Mouse (Mus musculus) cerebellum, adult 2 months (tissue): ENCODE data around the gene Csrp3. TPM values are rescaled to one million over a fixed set of nuclear protein-coding genes. Genes with fewer than 3 reads are reported as not detected.
A peak's percentile ranks its signal among the peaks of the same experiment; 100 is the strongest.

Experiments
- DNase-seq, 2 experiments: peaks; one replicate each; pipeline ENCODE4 v3.0.0; 2021
- H3K27ac ChIP-seq: fragments of 200-500 bp; 2 replicates; pipeline ENCODE4 v1.5.1; 2012; ENCODE audit warnings: low read length, control low read depth, inconsistent platforms; ENCODE audit not compliant: insufficient read depth
- H3K27me3 ChIP-seq: fragments of 200-500 bp; 2 replicates; pipeline ENCODE4 v1.6.1; 2012; ENCODE audit warnings: inconsistent platforms, mild to moderate bottlenecking, low read length, moderate library complexity; ENCODE audit not compliant: control insufficient read depth, insufficient read depth
- H3K4me1 ChIP-seq: fragments of 200-500 bp; 2 replicates; pipeline ENCODE4 v1.6.1; 2011; ENCODE audit warnings: low read length; ENCODE audit not compliant: control insufficient read depth, insufficient read depth
- H3K4me3 ChIP-seq: fragments of 200-500 bp; replicated peaks from 2 replicates; pipeline ENCODE3; 2011; ENCODE audit warnings: mild to moderate bottlenecking, low read depth, low read length, control low read depth; ENCODE audit not compliant: insufficient read depth
- CTCF ChIP-seq: fragments of 200-500 bp; IDR thresholded peaks from 2 replicates; pipeline ENCODE4 v1.5.1; 2011; ENCODE audit warnings: low read depth, mild to moderate bottlenecking, control low read depth, low read length, moderate library complexity, borderline replicate concordance; ENCODE audit not compliant: insufficient read depth
- POLR2A ChIP-seq: fragments of 200-500 bp; IDR thresholded peaks from 2 replicates; pipeline ENCODE4 v1.6.1; 2011; ENCODE audit warnings: low read length, control low read depth, borderline replicate concordance; ENCODE audit not compliant: insufficient read depth
- WGBS: fragments of 180-500 bp; shearing (Covaris S2); methylation state at CpG from one replicate; pipeline ENCODE4 v1.1.7; 2018; 5-methylcytosine and 5-hydroxymethylcytosine counted together
- polyA plus RNA-seq: library from polyadenylated mRNA; depleted of rRNA; stranded (reverse); fragments of >200 nt; gene quantifications from 2 replicates; pipeline ENCODE4 v1.2.3, GENCODE M21; 2012; rRNA removed

Csrp3 gene
- polyA plus RNA-seq, 1 experiment: not detected

GRCm38 (mm10) chr7:48790117-48790516, 57.7 kb downstream of the Csrp3 start:
- H3K4me3 ChIP-seq: no peak overlapping the region
- TF ChIP-seq CTCF (no peak), POLR2A (no peak)
- H3K27me3 ChIP-seq: no peaks in the 10 kb centered on the region
- H3K4me1 ChIP-seq: peaks cover 5% of the 10 kb centered on the region
- no peak overlapping the region for H3K27ac ChIP-seq
- DNase-seq: no peak
- WGBS: 44% methylated on average over 4 of the region's 4 CpGs

GRCm38 (mm10) chr7:48788851-48789572, 58.8 kb downstream of the Csrp3 start, which contains the start of gene Zdhhc13:
Gene Zdhhc13 (plus strand): TSS chr7:48789003.
- peaks cover 14% of the 10 kb centered on the region for H3K4me1 ChIP-seq
- no peaks in the 10 kb centered on the region for H3K27me3 ChIP-seq
- H3K27ac ChIP-seq: peak within 1 kb of the TSS; percentile 74
- under 1% methylated on average over 57 of the region's 57 CpGs for WGBS
- peak within 1 kb of the TSS; percentile 76 for H3K4me3 ChIP-seq
- DNase-seq: peak; percentile 94 to 95
- TF ChIP-seq CTCF (no peak), POLR2A (peak; percentile 62)

DNA sequence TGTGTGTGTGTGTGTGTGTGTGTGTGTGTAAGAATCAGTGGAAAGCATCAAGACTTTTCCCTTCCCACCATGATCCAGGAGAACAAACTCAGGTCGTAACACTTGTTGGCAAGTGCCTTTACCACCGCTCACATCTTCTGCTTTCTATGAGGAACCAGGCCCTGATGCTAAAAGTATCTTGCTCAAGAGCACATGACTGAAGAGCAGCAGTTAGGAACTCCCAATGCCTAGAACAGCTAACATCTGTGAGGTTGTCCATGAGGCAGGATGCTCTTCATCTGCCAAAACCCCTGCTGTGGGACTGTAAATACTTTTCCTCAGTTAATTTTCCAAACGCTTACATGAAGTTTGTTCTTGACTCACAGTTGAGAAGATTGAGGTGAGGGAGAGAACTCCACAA, 59.5 kb downstream of the Csrp3 start:
- no peak for TF ChIP-seq CTCF
- no peak for TF ChIP-seq POLR2A
- Histone ChIP-seq H3K27me3 (no peaks in the 10 kb centered on the region), H3K27ac (no peak overlapping the region), H3K4me3 (peak overlapping the region; percentile 51), H3K4me1 (peaks cover 11% of the 10 kb centered on the region)
- no peak for DNase-seq
- WGBS: 55% methylated on average over 3 of the region's 3 CpGs

GRCm38 (mm10) chr7:48784773-48785523, 62.9 kb downstream of the Csrp3 start:
- WGBS: 48% methylated on average over 11 of the region's 11 CpGs
- peak; percentile 30 to 65 for DNase-seq
- Histone ChIP-seq H3K27me3 (no peaks in the 10 kb centered on the region), H3K4me1 (peaks cover 11% of the 10 kb centered on the region), H3K27ac (peak overlapping the region; percentile 68; the same call in 1 of the 2 replicates), H3K4me3 (no peak overlapping the region)
- TF ChIP-seq CTCF: no peak
- no peak for TF ChIP-seq POLR2A

GRCm38 (mm10) chr7:48782432-48782831, 65.4 kb downstream of the Csrp3 start:
- 93% methylated on average over 4 of the region's 4 CpGs for WGBS
- no peaks in the 10 kb centered on the region for H3K27me3 ChIP-seq
- no peak for DNase-seq
- no peak overlapping the region for H3K4me3 ChIP-seq
- no peak for TF ChIP-seq POLR2A
- TF ChIP-seq CTCF: no peak
- no peak overlapping the region for H3K27ac ChIP-seq
- peaks cover 24% of the 10 kb centered on the region for H3K4me1 ChIP-seq

Other genes with a start within 250 kb of the Csrp3 start
- not detected in 2 replicates for gene Mrgprb3, start 204.2 kb downstream of the Csrp3 start, polyA plus RNA-seq
- 23.0 and 23.6 TPM in 2 replicates for gene Zdhhc13, start 59.0 kb downstream of the Csrp3 start, polyA plus RNA-seq
- gene E2f8, start 33.6 kb upstream of the Csrp3 start, polyA plus RNA-seq: 0.10 and 0.14 TPM in 2 replicates
- gene Nav2, start 60.7 kb upstream of the Csrp3 start, polyA plus RNA-seq: 32.5 and 35.8 TPM in 2 replicates